Mouse (Mus musculus) ovary, postnatal 10 days (tissue): ENCODE measurements around the gene Nqo2.

ENCODE experiments used
- DNase-seq: peaks from one replicate; pipeline ENCODE4 v3.0.0; 2022; ENCODE audit warnings: low spot score

The Nqo2 gene

GRCm38 (mm10) chr13:33995197-33995596 is 30.7 kb downstream of the Nqo2 start:
- DNase-seq = peak; percentile 18

- peak; percentile 78 for DNase-seq
These were observed 37.8 kb downstream of the Nqo2 start, which contains the start of the genes Ripk1 and Serpinb6a for GRCm38 (mm10) chr13:34002058-34003006. Ripk1 (plus strand) TSS chr13:34002363. Serpinb6a (minus strand) TSS chr13:34002794.

GRCm38 (mm10) chr13:34003058-34003457 is 38.6 kb downstream of the Nqo2 start:
- no peak for DNase-seq

- no peak for DNase-seq
These were observed 42.7 kb downstream of the Nqo2 start for GRCm38 (mm10) chr13:34007234-34007633.

GRCm38 (mm10) chr13:34016927-34017569 is 52.6 kb downstream of the Nqo2 start:
- DNase-seq = no peak

- DNase-seq = no peak
These were observed 54.0 kb downstream of the Nqo2 start for GRCm38 (mm10) chr13:34018521-34018920.

DNA sequence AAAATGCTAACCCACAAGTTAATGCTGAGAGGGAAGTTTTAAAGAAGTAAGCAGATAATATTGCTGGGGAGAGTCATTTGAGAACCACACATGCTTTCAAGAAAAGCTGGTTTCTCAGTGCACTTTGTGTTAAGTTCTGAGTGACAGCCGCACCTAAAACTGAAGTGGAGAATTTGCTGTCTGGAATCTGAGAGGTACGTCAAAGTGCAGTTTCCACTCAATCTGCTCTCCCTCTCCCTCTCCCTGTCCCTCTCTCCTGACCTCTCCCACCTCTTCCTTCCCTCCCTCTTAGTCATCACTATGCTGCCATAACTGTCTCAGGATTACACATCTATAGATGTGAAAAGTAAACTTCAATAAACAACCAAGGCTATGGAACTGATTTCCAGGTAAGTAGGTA is 57.5 kb downstream of the Nqo2 start:
- no peak for DNase-seq

- DNase-seq = no peak
These were observed 67.6 kb downstream of the Nqo2 start for GRCm38 (mm10) chr13:34032041-34032440.

DNA sequence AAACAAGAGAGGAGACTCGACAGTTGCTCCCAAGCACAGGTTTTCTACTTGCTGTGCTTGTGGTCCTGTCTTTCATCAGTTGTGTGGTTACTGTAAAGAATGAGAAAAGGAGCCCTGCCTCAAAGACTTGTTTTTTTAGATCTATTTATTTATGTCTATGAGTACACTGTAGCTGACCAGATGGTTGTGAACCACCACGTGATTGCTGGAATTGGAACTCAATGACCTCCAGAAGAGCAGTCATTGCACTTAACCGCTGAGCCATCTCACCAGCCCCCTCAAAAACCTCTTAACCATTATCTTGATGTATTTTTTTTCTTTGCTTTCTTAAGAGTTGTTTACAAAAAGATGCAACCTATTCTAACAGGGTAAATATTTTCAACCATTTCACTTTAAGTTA is 70.9 kb downstream of the Nqo2 start:
- DNase-seq = no peak

- no peak for DNase-seq
These were observed 72.2 kb downstream of the Nqo2 start for GRCm38 (mm10) chr13:34036726-34037125.

DNA sequence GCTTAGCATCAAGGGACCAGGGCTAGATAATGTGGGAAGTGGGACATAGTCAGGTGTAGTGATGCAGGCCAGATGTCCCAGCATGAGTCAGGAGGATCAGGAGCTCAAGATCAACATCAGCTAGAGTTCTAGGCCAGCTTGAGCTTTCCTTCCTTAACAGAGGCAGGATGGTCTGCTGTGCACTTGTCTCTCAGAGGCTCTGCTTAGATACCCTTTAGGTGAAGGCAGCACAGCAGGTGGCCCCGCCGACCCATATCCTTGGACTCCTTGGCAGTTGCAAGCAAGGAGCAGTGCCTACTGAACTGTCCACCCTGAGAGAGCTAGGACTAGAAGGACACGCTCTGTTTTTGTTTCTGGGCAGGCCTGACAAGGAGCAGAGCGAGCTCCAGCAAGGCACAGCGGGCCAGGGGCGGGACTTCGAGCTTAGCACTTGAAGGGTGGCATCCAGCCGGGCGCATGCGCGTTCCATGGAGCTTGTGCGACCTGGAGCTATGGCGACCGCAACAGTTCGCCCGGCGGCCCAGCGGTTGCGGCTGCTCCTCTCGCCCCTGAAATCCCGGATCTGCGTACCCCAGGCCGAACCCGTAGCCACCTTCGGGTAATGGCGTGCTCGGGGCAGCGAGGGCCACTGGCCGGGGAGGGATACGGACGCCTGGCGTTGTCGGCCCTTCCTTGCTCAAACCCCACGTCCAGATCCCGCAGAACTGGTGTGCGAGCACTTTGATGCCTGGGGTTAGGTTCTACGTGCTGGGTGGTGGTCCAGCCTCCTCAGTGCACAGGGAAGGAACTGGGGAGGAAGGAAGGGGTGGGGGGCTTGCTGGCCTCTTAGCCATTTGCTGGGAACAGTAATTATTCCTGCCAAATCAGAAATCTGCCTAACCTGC is 72.9 kb downstream of the Nqo2 start, which contains the start of gene Bphl:
TSS of gene Bphl (plus strand) at position 426 of the 884 bp plus-strand sequence.
- DNase-seq = peak; percentile 85

DNA sequence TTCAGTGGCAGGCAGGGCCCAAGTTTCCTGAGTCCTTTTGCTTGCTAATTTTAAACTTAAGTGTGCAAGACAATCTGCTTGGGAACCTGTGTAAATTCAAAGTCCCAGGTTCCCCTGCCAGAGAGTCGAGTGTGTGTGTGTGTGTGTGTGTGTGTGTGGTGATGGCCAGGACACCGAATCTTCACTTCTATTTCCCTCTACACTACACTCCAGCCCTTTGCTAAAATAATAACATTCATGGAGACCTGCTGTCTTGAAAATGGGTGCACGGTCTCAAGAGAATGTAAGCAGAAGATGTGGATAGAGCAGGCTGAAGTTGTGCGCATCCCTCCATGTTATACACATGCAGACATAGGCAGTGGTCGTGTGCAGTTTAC is 73.6 kb downstream of the Nqo2 start:
- no peak for DNase-seq
